Mouse (Mus musculus): Measurements from ENCODE around the gene Cdh24. TPM values are rescaled to one million over a fixed set of nuclear protein-coding genes. Genes with fewer than 3 reads are reported as not detected.

The Cdh24 gene
- polyA plus RNA-seq, 1 experiment, result not detected

DNA sequence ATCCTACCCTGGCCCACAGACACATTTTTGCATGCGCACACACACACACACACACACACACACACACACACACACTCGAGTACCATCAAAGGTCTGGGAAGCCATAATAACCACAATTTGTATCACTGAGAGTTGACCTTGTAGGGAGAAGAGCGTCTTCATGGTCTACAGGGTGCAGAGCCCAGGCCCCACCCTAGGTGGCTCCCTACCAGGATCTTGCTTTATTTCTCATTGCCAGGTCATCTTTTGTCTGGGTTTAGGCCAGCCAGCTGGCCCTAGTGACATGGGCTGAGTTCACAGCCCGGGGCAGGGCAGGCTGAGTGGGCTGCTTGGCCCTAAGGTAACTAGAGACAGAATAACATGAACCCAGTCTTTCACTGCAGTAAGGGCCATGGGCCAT is 7.0 kb downstream of the Cdh24 start:
- 79% methylated on average over 4 of the region's 4 CpGs for WGBS
- TF ChIP-seq CTCF (IDR thresholded peaks at IDR 0.05; ENCODE audit: insufficient read depth, low read depth, low read length), result no peak
- TF ChIP-seq POLR2A (IDR thresholded peaks at IDR 0.05; ENCODE audit: insufficient read depth, low read depth, low read length), result no peak
- no peak overlapping the region for H3K27ac ChIP-seq (ENCODE audit: insufficient read depth, low read depth, low read length)
- H3K4me3 ChIP-seq (ENCODE audit: insufficient read depth, low read depth, low read length), result no peak overlapping the region
- H3K4me1 ChIP-seq (ENCODE audit: control insufficient read depth, insufficient read depth, low read length), result peaks cover 6% of the 10 kb centered on the region

DNA sequence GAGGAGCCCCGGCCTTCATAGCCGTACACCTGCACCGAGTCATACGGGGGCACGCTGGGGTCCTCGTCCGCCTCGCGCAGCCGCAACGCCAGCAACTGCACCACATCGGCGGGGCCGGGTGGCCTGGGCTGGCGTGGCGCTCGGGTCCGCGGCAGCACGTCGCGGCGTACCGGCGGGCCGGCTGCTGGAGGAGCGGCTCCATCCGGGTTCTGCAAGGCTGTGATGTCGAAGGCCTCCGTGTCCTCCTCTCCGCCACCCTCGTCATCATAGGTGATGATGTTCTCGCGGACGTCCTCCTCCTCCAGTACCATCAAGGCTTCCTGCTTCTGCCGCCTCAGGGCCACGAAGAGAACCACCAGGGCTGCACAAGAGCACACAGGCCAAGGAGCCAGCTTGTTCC is 8.9 kb downstream of the Cdh24 start:
- peaks cover 6% of the 10 kb centered on the region for H3K4me1 ChIP-seq (ENCODE audit: control insufficient read depth, insufficient read depth, low read length)
- no peak for TF ChIP-seq CTCF (IDR thresholded peaks at IDR 0.05; ENCODE audit: insufficient read depth, low read depth, low read length)
- no peak for TF ChIP-seq POLR2A (IDR thresholded peaks at IDR 0.05; ENCODE audit: insufficient read depth, low read depth, low read length)
- H3K27ac ChIP-seq (ENCODE audit: insufficient read depth, low read depth, low read length), result no peak overlapping the region
- WGBS, result 95% methylated on average over 37 of the region's 37 CpGs
- no peak overlapping the region for H3K4me3 ChIP-seq (ENCODE audit: insufficient read depth, low read depth, low read length)

DNA sequence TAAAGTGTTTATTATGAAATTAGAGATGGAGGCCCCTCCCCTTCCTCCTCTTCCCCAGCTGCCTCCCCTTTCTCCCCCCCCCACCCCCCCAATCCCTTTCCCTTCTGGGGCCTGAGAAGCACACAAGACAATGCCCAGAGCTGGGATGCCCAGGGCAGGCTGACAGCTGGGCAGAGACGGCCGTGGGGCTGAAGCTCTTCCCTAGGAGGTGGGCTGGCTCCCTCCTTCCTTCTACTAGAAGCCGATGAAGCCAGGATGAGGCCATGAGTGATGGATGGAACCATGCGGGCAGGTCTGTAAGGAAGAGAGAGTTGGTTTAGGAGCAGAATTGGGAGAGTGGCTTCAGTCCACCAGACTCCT is 9.9 kb downstream of the Cdh24 start:
- WGBS, result 40% methylated on average over 4 of the region's 4 CpGs
- Histone ChIP-seq H3K27ac (ENCODE audit: insufficient read depth, low read depth, low read length) (no peak overlapping the region), H3K4me1 (ENCODE audit: control insufficient read depth, insufficient read depth, low read length) (peaks cover 6% of the 10 kb centered on the region), H3K4me3 (ENCODE audit: insufficient read depth, low read depth, low read length) (no peak overlapping the region)
- TF ChIP-seq POLR2A (IDR thresholded peaks at IDR 0.05; ENCODE audit: insufficient read depth, low read depth, low read length) (no peak), CTCF (IDR thresholded peaks at IDR 0.05; ENCODE audit: insufficient read depth, low read depth, low read length) (no peak)

DNA sequence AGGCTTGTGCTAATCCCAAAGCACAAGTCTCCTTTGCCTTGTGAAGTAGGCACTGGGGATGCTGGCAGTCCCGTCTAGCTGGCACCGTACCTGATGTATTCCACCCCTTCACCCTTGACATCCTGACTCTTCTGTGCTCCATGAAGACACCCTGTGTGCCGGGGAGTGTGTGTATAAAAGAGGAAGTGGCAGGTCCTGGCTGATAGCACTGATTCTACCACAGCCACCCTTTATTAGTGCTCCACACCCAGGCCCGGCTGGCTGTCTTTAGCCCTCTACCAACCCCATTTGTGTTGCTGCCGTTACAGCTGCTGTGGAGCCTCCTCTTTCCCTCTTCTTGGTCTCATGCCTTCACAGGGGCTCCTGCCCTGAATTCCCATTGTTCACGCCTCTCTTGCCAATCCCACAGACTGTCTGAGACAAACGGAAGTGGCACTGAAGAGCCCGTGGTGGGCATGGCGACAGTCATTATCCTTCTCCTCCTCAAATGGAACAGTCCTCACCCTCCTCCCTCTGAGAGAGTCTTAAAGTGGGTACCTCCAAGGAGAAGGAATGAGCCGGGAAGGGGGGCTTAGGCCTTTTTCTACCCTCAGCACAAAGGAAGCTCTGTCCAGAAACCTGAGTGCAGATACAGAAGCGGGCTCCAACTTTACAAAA is 10.5 kb downstream of the Cdh24 start:
- H3K4me3 ChIP-seq (ENCODE audit: insufficient read depth, low read depth, low read length), result no peak overlapping the region
- TF ChIP-seq CTCF (IDR thresholded peaks at IDR 0.05; ENCODE audit: insufficient read depth, low read depth, low read length) (no peak), POLR2A (IDR thresholded peaks at IDR 0.05; ENCODE audit: insufficient read depth, low read depth, low read length) (no peak)
- no peak overlapping the region; the same call in 1 of the 2 replicates for H3K27ac ChIP-seq (ENCODE audit: insufficient read depth, low read depth, low read length)
- 53% methylated on average over 11 of the region's 11 CpGs for WGBS
- H3K4me1 ChIP-seq (ENCODE audit: control insufficient read depth, insufficient read depth, low read length), result peaks cover 6% of the 10 kb centered on the region

DNA sequence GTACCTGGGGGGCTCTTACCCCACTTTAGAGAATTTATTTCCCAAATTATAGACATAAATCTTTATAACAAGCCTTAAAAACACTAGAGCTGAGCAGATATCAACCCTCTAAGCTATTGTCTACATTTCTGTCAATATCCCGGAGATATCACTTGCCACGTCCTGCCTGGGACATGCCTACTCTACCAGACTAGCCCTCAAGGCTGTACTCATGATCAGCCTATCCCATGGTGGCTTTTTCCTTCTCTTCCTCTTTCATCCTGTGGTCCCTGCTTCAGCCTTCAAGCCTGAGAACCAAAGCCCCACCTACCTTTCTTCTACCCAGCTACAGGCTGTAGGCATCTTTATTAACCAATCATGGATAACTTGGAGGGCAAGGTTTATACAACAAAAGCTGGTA is 11.4 kb downstream of the Cdh24 start:
- no peak for TF ChIP-seq POLR2A (IDR thresholded peaks at IDR 0.05; ENCODE audit: insufficient read depth, low read depth, low read length)
- TF ChIP-seq CTCF (IDR thresholded peaks at IDR 0.05; ENCODE audit: insufficient read depth, low read depth, low read length), result no peak
- no peak overlapping the region for H3K27ac ChIP-seq (ENCODE audit: insufficient read depth, low read depth, low read length)
- H3K4me3 ChIP-seq (ENCODE audit: insufficient read depth, low read depth, low read length), result no peak overlapping the region
- H3K4me1 ChIP-seq (ENCODE audit: control insufficient read depth, insufficient read depth, low read length), result peaks cover 8% of the 10 kb centered on the region
- 95% methylated on average over 2 of the region's 2 CpGs for WGBS

DNA sequence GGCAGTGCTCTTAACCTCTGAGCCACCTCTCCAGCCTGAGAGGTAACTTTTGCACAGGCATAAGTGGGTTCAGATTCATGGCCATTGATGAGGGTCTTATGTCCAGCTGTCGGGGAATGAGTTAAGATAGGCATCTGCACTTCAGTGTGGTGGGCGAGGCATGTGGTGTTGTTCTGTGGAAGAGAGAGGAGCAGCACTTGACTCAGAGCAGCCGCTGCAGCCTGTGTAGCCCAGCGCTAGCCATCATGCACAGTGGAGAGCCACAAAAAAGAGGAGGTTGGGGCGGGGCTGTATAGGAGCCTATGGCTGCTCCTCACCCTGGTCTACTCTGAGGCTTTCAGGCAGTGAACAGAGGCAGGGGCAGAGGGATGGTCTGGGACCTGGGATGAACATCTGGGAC is 13.1 kb downstream of the Cdh24 start:
- Histone ChIP-seq H3K4me1 (ENCODE audit: control insufficient read depth, insufficient read depth, low read length) (peaks cover 8% of the 10 kb centered on the region), H3K27ac (ENCODE audit: insufficient read depth, low read depth, low read length) (no peak overlapping the region), H3K4me3 (ENCODE audit: insufficient read depth, low read depth, low read length) (no peak overlapping the region)
- TF ChIP-seq POLR2A (IDR thresholded peaks at IDR 0.05; ENCODE audit: insufficient read depth, low read depth, low read length) (no peak), CTCF (IDR thresholded peaks at IDR 0.05; ENCODE audit: insufficient read depth, low read depth, low read length) (no peak)
- 90% methylated on average over 5 of the region's 5 CpGs for WGBS

DNA sequence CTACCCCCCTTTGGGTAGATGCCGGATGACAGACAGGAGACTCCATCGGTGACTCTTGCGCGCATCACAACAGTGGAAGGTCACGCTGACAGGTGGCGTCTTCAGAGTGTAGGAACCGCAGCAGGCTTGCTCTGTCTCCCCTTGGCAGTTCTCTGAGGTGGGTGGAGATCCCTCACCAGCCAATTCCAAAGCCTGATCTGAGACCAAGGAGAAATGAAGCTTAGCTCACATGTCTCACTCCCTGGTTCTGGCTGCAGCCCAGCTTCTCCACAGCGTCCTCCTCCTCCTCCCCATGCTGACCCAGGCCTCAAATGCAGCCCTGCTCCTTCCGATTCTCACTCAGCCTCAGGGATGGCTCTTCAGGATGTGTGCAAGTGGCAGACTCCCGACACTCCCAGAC is 16.2 kb downstream of the Cdh24 start:
- no peak for TF ChIP-seq CTCF (IDR thresholded peaks at IDR 0.05; ENCODE audit: insufficient read depth, low read depth, low read length)
- WGBS, result 57% methylated on average over 10 of the region's 10 CpGs
- H3K4me1 ChIP-seq (ENCODE audit: control insufficient read depth, insufficient read depth, low read length), result 0 out of 2 replicates have a peak, but pooled peaks cover 3% of the 10 kb centered on the region
- H3K27ac ChIP-seq (ENCODE audit: insufficient read depth, low read depth, low read length), result no peak overlapping the region; the same call in 1 of the 2 replicates
- no peak overlapping the region for H3K4me3 ChIP-seq (ENCODE audit: insufficient read depth, low read depth, low read length)

DNA sequence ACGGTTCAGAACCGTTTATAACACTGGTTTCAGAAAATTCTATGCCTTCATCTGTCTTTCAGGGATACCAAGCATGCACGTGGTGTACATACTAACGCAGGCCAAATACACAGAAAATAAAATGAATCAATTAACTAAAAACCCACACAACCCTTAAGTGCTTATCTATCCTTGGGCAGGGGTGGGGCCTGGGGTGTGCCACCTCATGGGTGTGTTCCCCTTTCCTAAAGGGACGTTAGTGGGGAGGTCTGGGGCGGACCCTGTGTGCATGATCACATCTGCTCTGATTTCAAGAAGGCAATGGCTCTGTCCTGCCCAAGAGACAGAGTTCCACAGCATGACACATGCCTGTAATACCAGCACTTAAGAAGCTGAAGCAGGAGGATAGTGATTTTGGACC is 17.8 kb downstream of the Cdh24 start:
- H3K4me3 ChIP-seq (ENCODE audit: insufficient read depth, low read depth, low read length), result no peak overlapping the region
- WGBS, result 85% methylated on average over 6 of the region's 6 CpGs
- no peak overlapping the region for H3K27ac ChIP-seq (ENCODE audit: insufficient read depth, low read depth, low read length)
- TF ChIP-seq CTCF (IDR thresholded peaks at IDR 0.05; ENCODE audit: insufficient read depth, low read depth, low read length) (no peak), POLR2A (IDR thresholded peaks at IDR 0.05; ENCODE audit: insufficient read depth, low read depth, low read length) (no peak)
- 0 out of 2 replicates have a peak, but pooled peaks cover 3% of the 10 kb centered on the region for H3K4me1 ChIP-seq (ENCODE audit: control insufficient read depth, insufficient read depth, low read length)

DNA sequence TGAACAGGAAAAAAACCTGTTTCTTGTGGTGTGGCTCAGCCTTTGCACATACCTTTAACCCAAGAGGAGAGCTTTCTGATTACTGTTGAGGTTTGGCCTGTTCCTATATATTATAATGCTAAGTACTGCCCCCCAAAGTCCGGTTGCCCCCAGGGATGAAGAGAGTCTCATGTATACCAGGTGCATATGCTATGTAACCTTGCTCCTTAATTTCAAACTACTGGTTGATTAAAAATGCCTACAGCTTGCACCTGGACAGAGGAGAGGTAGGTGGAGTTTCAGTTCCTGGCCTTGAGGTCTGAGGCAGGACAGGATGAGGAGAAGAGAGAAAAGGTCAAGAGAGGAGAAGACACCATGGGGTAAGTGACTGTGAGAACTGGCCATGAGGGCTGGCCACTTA is 20.0 kb downstream of the Cdh24 start, which contains the start of gene Psmb11:
Psmb11 (plus strand) TSS at position 301 of the 400 bp plus-strand sequence.
- TF ChIP-seq POLR2A (IDR thresholded peaks at IDR 0.05; ENCODE audit: insufficient read depth, low read depth, low read length) (no peak), CTCF (IDR thresholded peaks at IDR 0.05; ENCODE audit: insufficient read depth, low read depth, low read length) (no peak)
- H3K4me3 ChIP-seq (ENCODE audit: insufficient read depth, low read depth, low read length), result no peak within 1 kb of the TSS
- no peak within 1 kb of the TSS for H3K27ac ChIP-seq (ENCODE audit: insufficient read depth, low read depth, low read length)
- 85% methylated on average over 1 of the region's 1 CpGs for WGBS
- peaks cover 7% of the 10 kb centered on the region for H3K4me1 ChIP-seq (ENCODE audit: control insufficient read depth, insufficient read depth, low read length)

All from olfactory bulb, adult 2 months (tissue).